33 mouse cellular contexts compared by ENCODE assay signal in genomic region chr3:51934531-51935485, GRCm38 (mm10).
DNase-seq lines count a peak whose midpoint lies in the region; ATAC-seq and TF ChIP-seq lines count a peak whose summit lies in the region.
"Had no signal": no experiment of that assay in that cellular context is flagged by ENCODE, and none has a peak within 500 bp of the region (broad histone marks: within the 10 kb centered on the region; RNA-seq: fewer than 3 reads in every experiment).

No protein-coding gene starts in this region.

- H3K4me1 ChIP-seq in ES-E14 (ENCODE audit: control insufficient read depth in 2 of 2, insufficient read depth in 2 of 2, low read length in 2 of 2, poor library complexity in 1 of 2) = no peaks in the 10 kb centered on the region
- no peaks in the 10 kb centered on the region for H3K4me1 ChIP-seq in stomach, postnatal 0 days (replicated peaks; ENCODE audit: control insufficient read depth, insufficient read depth)
- H3K4me1 ChIP-seq: embryonic facial prominence, embryonic 15.5 days; hindbrain, embryonic 12.5 days; limb, embryonic 10.5 days; limb, embryonic 15.5 days; midbrain, embryonic 15.5 days; neural tube, embryonic 12.5 days; stomach, embryonic 15.5 days had no signal

- no peak overlapping the region for H3K9ac ChIP-seq in ES-E14 (ENCODE audit: insufficient read depth, low read depth, low read length, poor library complexity, severe bottlenecking)
- H3K9ac ChIP-seq in stomach, postnatal 0 days (ENCODE audit: low read length) = no peak overlapping the region
- H3K9ac ChIP-seq: embryonic facial prominence, embryonic 15.5 days; forebrain, embryonic 13.5 days; hindbrain, embryonic 12.5 days; limb, embryonic 15.5 days; liver, embryonic 13.5 days; midbrain, embryonic 15.5 days; neural tube, embryonic 12.5 days; stomach, embryonic 15.5 days had no signal

- H3K27ac ChIP-seq in ES-E14 (ENCODE audit: insufficient read depth, low read depth, low read length, poor library complexity, severe bottlenecking) = no peak overlapping the region
- H3K27ac ChIP-seq in stomach, postnatal 0 days (replicated peaks) = no peak overlapping the region
- H3K27ac ChIP-seq: embryonic facial prominence, embryonic 10.5 days; embryonic facial prominence, embryonic 15.5 days; forebrain, embryonic 13.5 days; hindbrain, embryonic 12.5 days; limb, embryonic 10.5 days; limb, embryonic 15.5 days; liver, embryonic 13.5 days; macrophage; midbrain, embryonic 10.5 days; midbrain, embryonic 15.5 days; neural tube, embryonic 12.5 days; stomach, embryonic 15.5 days had no signal

- DNase-seq in 3T3-L1 (ENCODE audit: low read depth, low spot score) = peak; percentile 34
- peak; percentile 39 for DNase-seq in CD4-positive helper T cell, adult 2 months (ENCODE audit: low read depth, low spot score)
- no peak for DNase-seq in ES-E14 (ENCODE audit: low read depth, low spot score)
- peak; percentile 74 for DNase-seq in induced T-regulatory cell, adult 2 months (ENCODE audit: low read depth)
- DNase-seq in kidney, postnatal 14 days = no peak
- DNase-seq in stomach, postnatal 0 days (ENCODE audit: low spot score) = no peak
- DNase-seq in right cerebral cortex, postnatal 36 days (ENCODE audit: low spot score in 2 of 2) = no peak
- DNase-seq: adrenal gland, adult 2 months; adrenal gland, postnatal 36 days; cerebellum, adult 18-20 months; cerebellum, postnatal 14 days; gastrocnemius, postnatal 10 days; kidney, adult 9 months; kidney, postnatal 10 days; layer of hippocampus, adult 9-11 months; liver, embryonic 13.5 days; lung, adult 18-20 months; thymus, postnatal 14 days had no signal

- TF ChIP-seq CTCF in stomach, postnatal 0 days (IDR thresholded peaks at IDR 0.05; ENCODE audit: low read depth) = no peak

- ATAC-seq in stomach, postnatal 0 days (ENCODE audit: low FRiP score, low TSS enrichment) = no peak
- ATAC-seq: activated CD4-positive, CD25-positive, alpha-beta regulatory T cell, adult 4 months; forebrain, embryonic 13.5 days; intestine, postnatal 0 days; lung, postnatal 0 days; midbrain, embryonic 15.5 days had no signal

- H3K9me3 ChIP-seq in ES-E14 (ENCODE audit: control insufficient read depth, insufficient read depth, low read depth, low read length) = no peaks in the 10 kb centered on the region
- no peaks in the 10 kb centered on the region for H3K9me3 ChIP-seq in stomach, postnatal 0 days (ENCODE audit: control insufficient read depth, low read length)
- H3K9me3 ChIP-seq: embryonic facial prominence, embryonic 10.5 days; embryonic facial prominence, embryonic 15.5 days; forebrain, embryonic 13.5 days; G1E; hindbrain, embryonic 12.5 days; limb, embryonic 10.5 days; limb, embryonic 15.5 days; liver, embryonic 13.5 days; midbrain, embryonic 15.5 days; neural tube, embryonic 12.5 days; stomach, embryonic 15.5 days had no signal

- no peak overlapping the region for H3K4me3 ChIP-seq in ES-E14 (ENCODE audit: insufficient read depth in 1 of 2, low read depth in 1 of 2, low read length in 2 of 2, poor library complexity in 1 of 2, severe bottlenecking in 1 of 2)
- H3K4me3 ChIP-seq in stomach, postnatal 0 days (ENCODE audit: low read depth, low read length) = no peak overlapping the region
- H3K4me3 ChIP-seq: embryonic facial prominence, embryonic 10.5 days; embryonic facial prominence, embryonic 15.5 days; forebrain, embryonic 13.5 days; hindbrain, embryonic 12.5 days; limb, embryonic 10.5 days; limb, embryonic 15.5 days; liver, embryonic 13.5 days; midbrain, embryonic 10.5 days; midbrain, embryonic 15.5 days; neural tube, embryonic 12.5 days; stomach, embryonic 15.5 days had no signal

- no peaks in the 10 kb centered on the region for H3K27me3 ChIP-seq in stomach, postnatal 0 days (ENCODE audit: control insufficient read depth, insufficient read depth, low read length)
- H3K27me3 ChIP-seq: embryonic facial prominence, embryonic 15.5 days; forebrain, embryonic 13.5 days; hindbrain, embryonic 12.5 days; limb, embryonic 15.5 days; liver, embryonic 13.5 days; midbrain, embryonic 15.5 days; neural tube, embryonic 12.5 days; stomach, embryonic 15.5 days had no signal

- TF ChIP-seq EP300 in stomach, postnatal 0 days (optimal IDR thresholded peaks at IDR 0.05) = no peak

- in situ Hi-C loops in ES-E14 (cut with MboI; ENCODE audit: low sequenced_read_pairs in 2 of 2, unreplicated experiment in 2 of 2) = no loop called here

- 85% methylated on average over 13 of the region's 13 CpGs for WGBS in stomach, postnatal 0 days

- no peaks in the 10 kb centered on the region for H3K36me3 ChIP-seq in ES-E14 (ENCODE audit: control insufficient read depth, insufficient read depth, low read length, poor library complexity, severe bottlenecking)
- H3K36me3 ChIP-seq in stomach, postnatal 0 days (ENCODE audit: control insufficient read depth, insufficient read depth, low read length) = no peaks in the 10 kb centered on the region
- H3K36me3 ChIP-seq: embryonic facial prominence, embryonic 15.5 days; G1E; hindbrain, embryonic 12.5 days; limb, embryonic 15.5 days; liver, embryonic 13.5 days; midbrain, embryonic 15.5 days; neural tube, embryonic 12.5 days; stomach, embryonic 15.5 days had no signal

- no peak overlapping the region for H3K4me2 ChIP-seq in stomach, postnatal 0 days (replicated peaks; ENCODE audit: low read depth)
- H3K4me2 ChIP-seq: embryonic facial prominence, embryonic 15.5 days; forebrain, embryonic 13.5 days; hindbrain, embryonic 12.5 days; limb, embryonic 15.5 days; liver, embryonic 13.5 days; midbrain, embryonic 15.5 days; neural tube, embryonic 12.5 days; stomach, embryonic 15.5 days had no signal

TF ChIP-seq in ES-E14, 5 proteins besides CTCF, POLR2A, EP300 and RAD21:
- TF ChIP-seq CHD2 (IDR thresholded peaks at IDR 0.05; ENCODE audit: low read depth, low read length) = no peak
- 0 out of 2 replicates have a peak, but pooled peaks have one; percentile 19 for TF ChIP-seq MAFK (IDR thresholded peaks at IDR 0.05; ENCODE audit: insufficient read depth, low read depth, low read length)
- TF ChIP-seq ZNF384 (IDR thresholded peaks at IDR 0.05; ENCODE audit: low read depth, low read length) = peak; percentile 89

Comparison
In these comparisons a context has a peak if more than half of its experiments do, and no peak if none do; other contexts are left out.
1. DNase-seq: peak in 3T3-L1 (single experiment), CD4-positive helper T cell, adult 2 months (single experiment) and induced T-regulatory cell, adult 2 months (single experiment); none in ES-E14 (single experiment), kidney, postnatal 14 days (single experiment), stomach, postnatal 0 days (single experiment) and right cerebral cortex, postnatal 36 days (0 of 2).